Mouse (Mus musculus) intestine, embryonic 14.5 days (tissue): ENCODE data around the gene Zbp1. TPM values are rescaled to one million over a fixed set of nuclear protein-coding genes. Genes with fewer than 3 reads are reported as not detected.

Source experiments
- ATAC-seq: fragments of 200-750 bp; cut with Nextera tagmentation; replicated peaks from 2 replicates; pipeline ENCODE4 v1.8.0; 2017; ENCODE audit warnings: low read depth, moderate number of reproducible peaks, moderate TSS enrichment, moderate library complexity; ENCODE audit not compliant: low FRiP score, low TSS enrichment
- DNase-seq: peaks from one replicate; pipeline ENCODE4 v3.0.0-alpha.2; 2018; ENCODE audit warnings: low spot score
- H3K27ac ChIP-seq: fragments of 300-500 bp; sonication (generic); 2 replicates; pipeline ENCODE4 v1.5.1; 2014; ENCODE audit warnings: low read depth, mild to moderate bottlenecking, control low read depth
- H3K27me3 ChIP-seq: fragments of 300-500 bp; sonication (generic); replicated peaks from 2 replicates; pipeline ENCODE4 v1.6.1; 2014; ENCODE audit warnings: low read length, control low read depth; ENCODE audit not compliant: control insufficient read depth, insufficient read depth
- H3K36me3 ChIP-seq: fragments of 300-500 bp; sonication (generic); 2 replicates; pipeline ENCODE4 v1.6.1; 2014; ENCODE audit warnings: low read length, control low read depth; ENCODE audit not compliant: control insufficient read depth, insufficient read depth
- H3K4me1 ChIP-seq: fragments of 300-500 bp; sonication (generic); replicated peaks from 2 replicates; pipeline ENCODE4 v1.6.1; 2014; ENCODE audit warnings: low read length, control low read depth, mixed read lengths; ENCODE audit not compliant: control insufficient read depth, insufficient read depth
- H3K4me2 ChIP-seq: fragments of 300-500 bp; sonication (generic); 2 replicates; pipeline ENCODE4 v1.6.1; 2014; ENCODE audit warnings: low read length
- H3K4me3 ChIP-seq: fragments of 300-500 bp; sonication (generic); 2 replicates; pipeline ENCODE4 v1.5.1; 2014; ENCODE audit warnings: low read depth, low read length, control low read depth, mixed read lengths
- H3K9ac ChIP-seq: fragments of 300-500 bp; sonication (generic); 2 replicates; pipeline ENCODE4 v1.6.1; 2014; ENCODE audit warnings: mild to moderate bottlenecking, low read length
- H3K9me3 ChIP-seq: fragments of 300-500 bp; sonication (generic); 2 replicates; pipeline ENCODE4 v1.6.1; 2016; ENCODE audit warnings: low read length, control low read depth; ENCODE audit not compliant: control insufficient read depth
- WGBS: fragments of 180-500 bp; shearing (Covaris S2); extraction: QIAGEN DNeasy Blood & Tissue Kit; methylation state at CpG from one replicate; pipeline ENCODE4 v1.1.7; 2014; 5-methylcytosine and 5-hydroxymethylcytosine counted together
- polyA plus RNA-seq: library from polyadenylated mRNA; unstranded; fragments of >200 nt; fragmentation: Nextera tagmentation; extraction: Ambion mirVana; gene quantifications from 2 replicates; pipeline ENCODE4 v1.2.1, GENCODE M21; 2014

The Zbp1 gene
- 0.65 and 0.90 TPM in 2 replicates for polyA plus RNA-seq

DNA sequence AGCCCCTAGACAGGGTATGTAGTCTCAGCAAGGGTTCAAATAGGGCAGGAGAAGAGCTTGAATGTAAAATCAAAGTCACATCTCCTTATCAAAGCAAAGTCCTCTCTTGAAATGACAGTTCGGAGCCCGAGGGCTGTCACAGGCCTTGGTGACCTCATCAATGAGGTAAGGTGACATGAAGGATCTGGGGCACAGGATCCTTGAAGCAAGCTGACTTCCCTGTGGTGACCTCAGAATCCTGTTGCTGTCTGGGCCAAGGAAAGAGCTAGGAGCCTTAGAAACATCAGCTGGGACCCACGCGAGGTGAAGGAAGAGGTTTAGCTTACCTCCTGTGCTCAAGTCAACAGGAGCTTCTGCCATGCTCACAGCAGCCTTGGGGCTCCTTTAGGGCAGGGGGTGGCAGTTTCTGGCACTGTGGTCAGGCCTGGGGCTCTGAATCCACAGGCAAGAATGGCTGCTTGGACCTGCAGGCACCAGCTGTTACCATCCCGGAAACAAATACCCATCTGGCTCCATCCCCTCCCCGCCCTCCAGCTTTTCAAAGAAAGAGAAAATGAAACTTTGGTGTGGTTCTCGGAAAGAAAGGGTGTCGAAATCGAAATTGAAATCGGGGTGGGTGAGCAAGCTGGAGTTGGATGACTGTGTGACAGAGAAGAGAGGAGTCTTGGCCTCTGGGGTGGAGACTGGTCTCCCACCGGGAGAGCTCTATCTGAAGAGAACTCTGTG, at the start of gene Zbp1:
Zbp1 (minus strand) TSS at position 508 of the 726 bp plus-strand sequence.
- DNase-seq (peak; percentile 50), ATAC-seq (no peak)
- H3K36me3 ChIP-seq: no peaks in the 10 kb centered on the region
- H3K4me2 ChIP-seq: no peak within 1 kb of the TSS
- H3K9me3 ChIP-seq: 0 out of 2 replicates have a peak, but pooled peaks cover 5% of the 10 kb centered on the region
- 70% methylated on average over 11 of the region's 11 CpGs for WGBS
- no peak within 1 kb of the TSS for H3K27ac ChIP-seq
- H3K27me3 ChIP-seq: no peaks in the 10 kb centered on the region
- no peak within 1 kb of the TSS for H3K4me3 ChIP-seq
- H3K9ac ChIP-seq: no peak within 1 kb of the TSS
- H3K4me1 ChIP-seq: peaks cover 7% of the 10 kb centered on the region; the same call in 1 of the 2 replicates

DNA sequence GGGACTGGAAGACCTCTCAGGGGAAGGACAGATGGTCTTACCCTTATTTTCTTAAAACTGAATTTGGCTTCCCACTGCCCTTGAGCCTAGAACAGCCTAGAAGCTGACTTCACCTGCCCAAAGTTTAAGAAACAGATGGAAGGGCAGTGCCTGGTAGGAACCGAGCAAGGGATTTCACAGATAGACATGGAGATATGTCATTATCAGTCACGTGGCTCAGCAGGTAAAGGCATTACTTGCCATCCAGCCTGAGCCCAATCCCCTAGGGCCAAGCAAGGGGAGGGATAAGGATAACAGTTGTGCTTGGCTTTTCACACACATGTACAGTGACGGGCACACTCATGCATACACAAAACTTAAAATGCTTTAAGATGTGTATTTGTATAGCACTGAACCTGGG, 48.8 kb upstream of the Zbp1 start:
- ATAC-seq: no peak
- no peak overlapping the region for H3K4me2 ChIP-seq

DNA sequence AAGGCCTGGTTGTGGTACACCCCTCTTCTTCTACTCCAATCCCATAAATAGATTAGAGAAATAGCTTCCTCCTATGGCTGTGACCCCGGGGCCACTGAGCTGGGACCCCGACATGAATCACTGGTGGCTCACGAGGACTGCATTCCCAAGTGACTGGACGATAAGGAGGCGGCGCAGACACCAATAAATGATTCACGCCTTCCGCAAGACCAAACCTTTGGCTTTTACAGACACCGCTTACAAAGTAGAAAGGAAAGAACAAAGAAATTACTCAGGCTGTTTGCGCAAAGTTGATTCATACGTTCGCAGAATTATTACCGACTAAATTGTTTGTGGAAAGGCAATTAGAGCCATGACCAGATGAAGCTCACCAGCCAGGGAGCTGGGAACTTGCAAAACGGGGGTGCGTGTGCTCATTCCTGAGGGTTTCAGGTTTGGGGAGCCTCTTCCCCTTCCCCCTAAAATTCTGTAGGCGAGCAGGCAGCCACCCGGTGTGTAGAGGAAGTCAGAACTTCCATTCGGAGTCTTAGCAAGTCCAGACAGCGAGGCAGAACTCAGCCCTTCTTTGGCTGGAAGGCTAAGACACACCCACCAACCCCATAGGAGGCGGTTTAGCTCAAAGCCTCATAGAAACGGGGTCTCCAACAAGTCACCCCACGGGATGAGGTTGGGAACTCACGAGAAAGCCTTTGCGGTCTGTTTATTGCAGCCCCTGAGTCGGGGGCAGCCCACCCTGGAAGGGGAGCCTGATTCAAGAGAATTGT, 47.8 kb upstream of the Zbp1 start:
- 59% methylated on average over 25 of the region's 25 CpGs for WGBS
- no peak for DNase-seq
- peak overlapping the region; percentile 44 for H3K27ac ChIP-seq
- H3K36me3 ChIP-seq: 0 out of 2 replicates have a peak, but pooled peaks cover 5% of the 10 kb centered on the region
- peaks cover 60% of the 10 kb centered on the region for H3K4me1 ChIP-seq
- H3K4me3 ChIP-seq: no peak overlapping the region
- H3K9me3 ChIP-seq: no peaks in the 10 kb centered on the region
- ATAC-seq: no peak; the same call in 1 of the 2 replicates
- H3K27me3 ChIP-seq: no peaks in the 10 kb centered on the region
- peak overlapping the region; percentile 16 for H3K4me2 ChIP-seq
- no peak overlapping the region for H3K9ac ChIP-seq

More for the DNA sequence above, 48.8 kb upstream of the Zbp1 start:
- no peak for DNase-seq
- 76% methylated on average over 3 of the region's 3 CpGs for WGBS
- Histone ChIP-seq H3K9ac (no peak overlapping the region), H3K4me1 (peaks cover 60% of the 10 kb centered on the region), H3K27ac (no peak overlapping the region), H3K36me3 (0 out of 2 replicates have a peak, but pooled peaks cover 5% of the 10 kb centered on the region), H3K4me3 (no peak overlapping the region), H3K9me3 (no peaks in the 10 kb centered on the region), H3K27me3 (no peaks in the 10 kb centered on the region)

DNA sequence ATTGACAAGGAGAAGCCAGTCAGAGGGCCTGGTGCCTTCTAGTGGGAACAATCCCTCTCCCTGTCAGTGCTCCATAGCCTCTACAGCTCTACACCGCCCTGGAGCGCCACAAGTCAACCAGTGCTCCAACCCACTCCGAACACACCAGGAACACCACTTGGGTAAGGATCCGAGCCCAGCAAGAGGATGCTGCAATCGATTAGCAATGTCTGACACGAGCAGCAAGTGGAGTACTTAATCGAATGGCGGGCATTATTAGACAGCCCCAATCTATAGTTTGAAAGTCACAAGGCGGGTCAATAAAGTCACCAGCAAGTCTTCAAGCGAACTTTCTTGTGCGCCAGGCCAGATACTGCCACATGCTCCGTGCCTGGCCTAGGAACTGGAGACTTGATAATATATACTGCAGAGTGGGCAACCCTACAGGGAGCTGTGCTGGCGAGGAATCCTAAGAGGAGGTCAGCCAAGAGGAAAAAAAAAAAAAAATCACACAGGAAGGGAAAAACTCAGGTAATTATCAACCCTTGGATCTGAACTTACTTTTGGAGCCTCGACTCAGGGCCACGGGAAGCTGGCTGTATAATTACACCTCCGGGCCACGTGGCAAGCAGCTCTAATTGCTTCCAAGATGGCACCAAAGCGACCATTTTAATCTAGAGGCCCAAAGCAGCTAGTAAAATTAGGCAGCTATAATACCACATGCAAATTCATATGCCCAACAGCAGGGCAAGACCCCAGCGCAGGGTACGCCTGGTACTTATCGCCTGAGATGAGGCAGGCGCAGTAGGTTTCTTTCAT, 46.9 kb upstream of the Zbp1 start:
- no peak overlapping the region for H3K4me3 ChIP-seq
- no peak overlapping the region; the same call in 1 of the 2 replicates for H3K27ac ChIP-seq
- H3K36me3 ChIP-seq: 0 out of 2 replicates have a peak, but pooled peaks cover 5% of the 10 kb centered on the region
- H3K4me2 ChIP-seq: no peak overlapping the region
- no peaks in the 10 kb centered on the region for H3K9me3 ChIP-seq
- H3K4me1 ChIP-seq: peaks cover 68% of the 10 kb centered on the region
- H3K9ac ChIP-seq: no peak overlapping the region
- no peak for ATAC-seq
- H3K27me3 ChIP-seq: no peaks in the 10 kb centered on the region
- WGBS: 87% methylated on average over 22 of the region's 22 CpGs
- no peak for DNase-seq

DNA sequence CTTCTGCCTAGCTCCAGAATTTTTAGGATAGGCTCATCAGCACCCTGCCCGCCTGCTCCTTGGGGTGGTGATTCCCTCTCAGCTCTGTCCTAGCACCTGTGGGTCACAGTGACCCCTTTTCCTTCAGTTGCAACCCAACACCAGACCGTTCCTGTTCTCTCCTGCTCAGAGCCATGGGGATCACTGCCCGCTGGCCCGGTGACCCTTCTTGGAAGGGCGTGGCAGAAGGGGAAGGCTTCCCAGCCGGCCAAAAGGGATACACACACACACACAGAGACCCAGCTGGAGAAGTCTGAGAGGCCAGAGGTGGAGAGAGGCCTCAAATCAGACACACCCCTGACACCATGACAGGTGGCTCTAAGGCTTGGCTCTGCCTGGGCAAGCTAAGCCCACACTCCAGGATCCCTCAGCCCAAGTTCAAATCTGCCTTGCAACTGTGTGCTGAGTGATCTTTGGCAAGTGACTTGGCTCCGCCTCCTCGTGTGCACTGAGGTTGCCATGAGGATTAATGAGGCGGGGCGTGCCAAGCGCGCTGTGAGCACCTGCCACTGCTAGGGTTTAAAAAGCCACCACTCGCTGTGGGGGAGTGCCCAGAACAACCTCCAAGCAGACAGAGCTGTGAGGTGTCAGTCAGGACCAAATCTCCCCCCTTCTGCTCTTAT, 45.9 kb upstream of the Zbp1 start:
- Histone ChIP-seq H3K4me1 (peaks cover 66% of the 10 kb centered on the region), H3K4me2 (no peak overlapping the region), H3K27ac (0 out of 2 replicates have a peak overlapping the region, but pooled peaks have one; percentile 2), H3K36me3 (0 out of 2 replicates have a peak, but pooled peaks cover 5% of the 10 kb centered on the region), H3K4me3 (no peak overlapping the region), H3K9ac (no peak overlapping the region), H3K27me3 (no peaks in the 10 kb centered on the region), H3K9me3 (no peaks in the 10 kb centered on the region)
- WGBS: 25% methylated on average over 12 of the region's 13 CpGs
- DNase-seq (no peak), ATAC-seq (peak; percentile 16)

DNA sequence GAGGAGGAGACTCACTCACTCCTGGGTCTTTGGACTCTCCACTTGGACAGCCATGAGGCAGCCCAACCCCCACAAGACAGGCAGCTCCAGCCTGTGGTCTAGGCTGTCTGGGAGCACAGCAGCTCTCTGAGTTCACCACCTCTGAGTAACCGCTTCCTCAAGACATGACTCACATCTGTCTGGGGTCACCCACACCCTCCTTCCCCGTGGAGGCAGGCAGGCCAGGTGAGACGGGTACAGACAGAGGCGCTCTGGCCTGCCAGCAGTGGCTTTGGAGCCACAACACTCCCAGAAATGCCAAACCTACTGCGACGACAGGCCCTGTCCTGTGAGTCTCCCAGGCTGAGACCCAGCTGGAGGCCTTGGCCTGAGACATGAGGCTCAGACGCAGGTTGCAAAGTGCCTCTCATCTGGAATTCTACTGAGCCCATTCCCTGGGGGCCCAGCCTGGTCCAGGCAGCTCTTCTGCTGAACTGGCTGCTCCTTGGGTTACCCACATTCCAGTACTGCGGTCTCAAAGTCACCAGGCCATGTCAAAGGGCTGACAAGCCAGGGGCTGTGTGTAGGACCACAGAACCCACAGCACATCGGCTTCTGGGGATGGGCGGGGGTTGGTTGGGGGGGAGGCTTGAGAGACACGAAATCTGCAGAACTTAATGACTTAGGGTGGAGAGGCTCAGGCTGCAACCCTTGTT, 45.1 kb upstream of the Zbp1 start:
- Histone ChIP-seq H3K9ac (no peak overlapping the region), H3K4me1 (peaks cover 71% of the 10 kb centered on the region), H3K4me2 (no peak overlapping the region), H3K9me3 (no peaks in the 10 kb centered on the region), H3K27me3 (no peaks in the 10 kb centered on the region), H3K36me3 (no peaks in the 10 kb centered on the region), H3K27ac (no peak overlapping the region), H3K4me3 (no peak overlapping the region)
- 51% methylated on average over 11 of the region's 11 CpGs for WGBS
- no peak for DNase-seq
- no peak; the same call in 1 of the 2 replicates for ATAC-seq

DNA sequence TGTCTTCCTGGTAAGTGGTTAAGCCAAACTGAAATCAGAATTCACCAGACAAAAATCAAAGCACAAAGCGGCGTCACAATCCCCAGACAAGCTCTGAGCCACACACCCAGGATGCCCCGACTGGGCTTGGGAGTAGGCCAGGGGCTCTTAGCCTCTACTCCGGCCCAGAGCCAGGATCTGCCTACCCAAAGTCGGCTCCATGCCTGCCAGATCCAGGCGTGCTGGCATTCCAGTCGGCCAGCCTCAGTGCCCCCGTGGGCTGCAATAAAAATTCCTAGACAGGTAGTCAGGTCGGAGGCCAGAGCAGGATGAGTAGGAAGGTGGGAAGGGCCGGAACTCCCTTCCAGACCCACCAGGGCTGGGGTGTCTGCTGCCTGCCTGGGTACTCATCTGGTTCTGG, 42.8 kb upstream of the Zbp1 start:
- ATAC-seq (no peak), DNase-seq (no peak)
- H3K36me3 ChIP-seq: no peaks in the 10 kb centered on the region
- H3K27ac ChIP-seq: no peak overlapping the region
- peaks cover 81% of the 10 kb centered on the region for H3K4me1 ChIP-seq
- 0 out of 2 replicates have a peak overlapping the region, but pooled peaks have one; percentile 2 for H3K4me2 ChIP-seq
- H3K4me3 ChIP-seq: no peak overlapping the region
- 32% methylated on average over 10 of the region's 10 CpGs for WGBS
- H3K9me3 ChIP-seq: no peaks in the 10 kb centered on the region
- H3K9ac ChIP-seq: no peak overlapping the region
- no peaks in the 10 kb centered on the region for H3K27me3 ChIP-seq
